ENCODE assay signal across 18 mouse cellular contexts in the genomic region with DNA sequence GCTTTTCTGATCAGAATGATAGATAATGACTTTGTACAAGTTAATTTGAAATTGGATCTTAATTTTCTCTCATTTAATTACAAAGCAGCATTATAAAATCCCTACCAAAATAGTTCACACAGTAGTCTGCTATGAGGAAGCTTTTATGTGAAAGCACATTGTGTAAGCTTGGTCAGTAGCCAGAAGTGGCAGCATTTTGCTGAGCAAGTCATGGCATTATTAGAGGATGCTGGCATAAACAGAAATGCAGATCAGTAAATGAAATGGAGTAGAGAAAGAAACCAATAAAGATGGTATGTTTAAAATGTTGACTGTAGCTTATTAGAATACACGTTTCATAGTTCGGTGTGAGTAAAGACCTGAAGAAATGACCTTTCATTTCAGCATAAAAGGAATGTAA.
DNase-seq lines count a peak whose midpoint lies in the region; TF ChIP-seq lines count a peak whose summit lies in the region.
"Had no signal": no experiment of that assay in that cellular context is flagged by ENCODE, and none has a peak within 500 bp of the region (broad histone marks: within the 10 kb centered on the region; RNA-seq: fewer than 3 reads in every experiment).

No protein-coding gene starts in this region.

- no peak overlapping the region for H3K4me3 ChIP-seq in layer of hippocampus, adult 2 months
- H3K4me3 ChIP-seq: embryonic facial prominence, embryonic 15.5 days; forebrain, embryonic 10.5 days; hindbrain, embryonic 10.5 days; neural tube, embryonic 12.5 days had no signal

- no peak overlapping the region for H3K27ac ChIP-seq in layer of hippocampus, adult 2 months
- H3K27ac ChIP-seq: embryonic facial prominence, embryonic 15.5 days; forebrain, embryonic 10.5 days; hindbrain, embryonic 10.5 days; neural tube, embryonic 12.5 days; stomach, postnatal 0 days had no signal

- TF ChIP-seq CTCF in layer of hippocampus, adult 2 months (conservative IDR thresholded peaks at IDR 0.05), result no peak

- peak; percentile 3 for DNase-seq in cerebellum, adult 8-10 months
- DNase-seq in cerebellum, postnatal 4 days (ENCODE audit: low spot score in 2 of 2), result no peak
- peak; percentile 1 to 10 for DNase-seq in layer of hippocampus, adult 2 months (ENCODE audit: low spot score in 2 of 2)
- no peak for DNase-seq in layer of hippocampus, postnatal 25 days (ENCODE audit: extremely low spot score in 1 of 2, low spot score in 1 of 2)
- DNase-seq in 416B (ENCODE audit: low read depth), result peak; percentile 1
- peak; percentile 14 for DNase-seq in cerebellum, adult 9-10 months
- no peak for DNase-seq in right cerebral cortex, postnatal 14 days
- no peak for DNase-seq in gastrocnemius, adult 18-20 months (ENCODE audit: low spot score)
- DNase-seq: gastrocnemius, postnatal 25 days; kidney, adult 18-20 months; kidney, postnatal 10 days; lung, postnatal 36 days; thymus, postnatal 25 days had no signal

Comparison
In these comparisons a context has a peak if more than half of its experiments do, and no peak if none do; other contexts are left out.
1. DNase-seq: peak in cerebellum, adult 8-10 months (single experiment), layer of hippocampus, adult 2 months (2 of 2), 416B (single experiment) and cerebellum, adult 9-10 months (single experiment); none in cerebellum, postnatal 4 days (0 of 2), layer of hippocampus, postnatal 25 days (0 of 2), right cerebral cortex, postnatal 14 days (single experiment) and gastrocnemius, adult 18-20 months (single experiment).